Mouse (Mus musculus) midbrain, postnatal 0 days (tissue): ENCODE measurements around the gene Arl3. TPM values are rescaled to one million over a fixed set of nuclear protein-coding genes. Genes with fewer than 3 reads are reported as not detected.
A peak's percentile ranks its signal among the peaks of the same experiment; 100 is the strongest.

Source experiments
- ATAC-seq: fragments of 200-750 bp; cut with Nextera tagmentation; 2 replicates; pipeline ENCODE4 v1.8.0; 2017; ENCODE audit warnings: moderate number of reproducible peaks, mild to moderate bottlenecking, moderate TSS enrichment, moderate library complexity; ENCODE audit not compliant: low FRiP score
- DNase-seq: peaks from one replicate; pipeline ENCODE4 v3.0.0-alpha.2; 2015; ENCODE audit warnings: low spot score
- H3K27ac ChIP-seq: fragments of 300-500 bp; sonication (generic); 2 replicates; pipeline ENCODE4 v1.5.1; 2014; ENCODE audit warnings: low read depth, mild to moderate bottlenecking, low read length, mixed read lengths
- H3K27me3 ChIP-seq: fragments of 300-500 bp; sonication (generic); 2 replicates; pipeline ENCODE4 v1.6.1; 2014; ENCODE audit warnings: low read length, control low read depth, mixed read lengths; ENCODE audit not compliant: insufficient read depth
- H3K36me3 ChIP-seq: fragments of 300-500 bp; sonication (generic); 2 replicates; pipeline ENCODE4 v1.6.1; 2014; ENCODE audit warnings: low read length, control low read depth, mixed read lengths; ENCODE audit not compliant: insufficient read depth
- H3K4me1 ChIP-seq: fragments of 300-500 bp; sonication (generic); 2 replicates; pipeline ENCODE4 v1.6.1; 2014; ENCODE audit warnings: mild to moderate bottlenecking, control low read depth, antibody characterized with exemption, low read length, mixed read lengths; ENCODE audit not compliant: insufficient read depth
- H3K4me2 ChIP-seq: fragments of 300-500 bp; sonication (generic); 2 replicates; pipeline ENCODE4 v1.6.1; 2014; ENCODE audit warnings: low read depth, mild to moderate bottlenecking, low read length, mixed read lengths; ENCODE audit not compliant: poor library complexity, severe bottlenecking
- H3K4me3 ChIP-seq: fragments of 300-500 bp; sonication (generic); 2 replicates; pipeline ENCODE4 v1.5.1; 2014; ENCODE audit warnings: low read depth, mild to moderate bottlenecking, low read length, moderate library complexity
- H3K9ac ChIP-seq: fragments of 300-500 bp; sonication (generic); replicated peaks from 2 replicates; pipeline ENCODE4 v1.6.1; 2014; ENCODE audit warnings: mild to moderate bottlenecking, low read length, moderate library complexity, mixed read lengths; ENCODE audit not compliant: poor library complexity, severe bottlenecking
- H3K9me3 ChIP-seq: fragments of 300-500 bp; sonication (generic); 2 replicates; pipeline ENCODE4 v1.6.1; 2016; ENCODE audit warnings: low read length, control low read depth
- CTCF ChIP-seq: IDR thresholded peaks from 2 replicates; pipeline ENCODE4 v1.5.1; 2016; ENCODE audit warnings: antibody characterized with exemption, mild to moderate bottlenecking
- WGBS: fragments of 180-500 bp; shearing (Covaris S2); extraction: QIAGEN DNeasy Blood & Tissue Kit; methylation state at CpG from one replicate; pipeline ENCODE4 v1.1.7; 2014; 5-methylcytosine and 5-hydroxymethylcytosine counted together
- polyA plus RNA-seq: library from polyadenylated mRNA; unstranded; fragments of >200 nt; fragmentation: Nextera tagmentation; extraction: Ambion mirVana; gene quantifications from 2 replicates; pipeline ENCODE4 v1.2.1, GENCODE M21; 2015
- total RNA-seq: library from RNA; depleted of rRNA; stranded (reverse); fragments of >200 nt; gene quantifications from 2 replicates; pipeline ENCODE4 v1.2.3, GENCODE M21; 2014

The Arl3 gene
- total and polyA plus RNA-seq, 2 experiments from 2014 or later = 109 to 194 TPM

GRCm38 (mm10) chr19:46525691-46526631, 47.0 kb downstream of the Arl3 start:
- ATAC-seq (no peak), DNase-seq (no peak)
- Histone ChIP-seq H3K4me3 (no peak overlapping the region), H3K27ac (no peak overlapping the region), H3K4me2 (no peak overlapping the region), H3K4me1 (peaks cover 42% of the 10 kb centered on the region), H3K9me3 (no peaks in the 10 kb centered on the region), H3K9ac (no peak overlapping the region), H3K36me3 (no peaks in the 10 kb centered on the region), H3K27me3 (no peaks in the 10 kb centered on the region)
- 39% methylated on average over 10 of the region's 10 CpGs for WGBS
- TF ChIP-seq CTCF = no peak

DNA sequence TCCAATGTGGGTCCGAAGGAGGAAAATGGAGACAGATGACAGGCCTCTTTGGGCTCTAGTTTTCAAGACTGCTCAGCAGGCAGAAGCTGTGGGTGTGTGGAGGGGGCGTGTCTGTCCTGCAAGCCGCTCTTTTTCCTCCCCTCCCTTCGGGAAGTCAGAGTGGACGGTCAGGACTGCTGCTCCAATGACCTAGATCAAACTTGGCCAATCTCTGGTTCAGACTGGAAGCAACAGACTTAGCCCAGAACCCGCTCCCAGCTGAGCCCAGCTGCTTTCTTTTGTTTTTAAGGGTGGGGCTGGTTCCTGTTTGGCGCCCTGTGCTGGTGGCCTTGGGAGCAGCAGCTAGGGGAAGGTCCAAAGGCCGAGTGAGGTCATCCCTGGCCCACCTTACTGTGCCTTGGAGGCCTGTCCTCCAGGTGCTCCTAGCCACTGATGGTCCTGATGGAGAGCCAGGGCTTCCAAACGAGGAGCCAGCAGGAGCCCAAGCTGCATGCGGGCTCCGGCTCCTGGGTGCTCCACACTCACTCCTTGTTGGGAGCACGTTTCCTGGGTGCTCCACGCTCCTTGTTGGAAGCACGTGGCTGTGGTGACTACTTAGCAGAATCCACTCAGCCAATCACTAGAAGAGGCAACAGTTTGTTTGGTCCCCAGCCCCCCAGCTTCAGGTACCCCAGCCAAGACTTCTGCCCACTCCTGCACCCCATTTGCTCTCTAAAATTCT, 48.2 kb downstream of the Arl3 start:
- no peak for DNase-seq
- 33% methylated on average over 14 of the region's 14 CpGs for WGBS
- Histone ChIP-seq H3K9ac (0 out of 2 replicates have a peak overlapping the region, but pooled peaks have one; percentile 4), H3K4me2 (0 out of 2 replicates have a peak overlapping the region, but pooled peaks have one; percentile 52), H3K4me3 (no peak overlapping the region), H3K27me3 (no peaks in the 10 kb centered on the region), H3K36me3 (no peaks in the 10 kb centered on the region), H3K27ac (peak overlapping the region; percentile 76; the same call in 1 of the 2 replicates), H3K4me1 (peaks cover 31% of the 10 kb centered on the region), H3K9me3 (no peaks in the 10 kb centered on the region)
- peak; percentile 37; the same call in 1 of the 2 replicates for TF ChIP-seq CTCF
- no peak for ATAC-seq

DNA sequence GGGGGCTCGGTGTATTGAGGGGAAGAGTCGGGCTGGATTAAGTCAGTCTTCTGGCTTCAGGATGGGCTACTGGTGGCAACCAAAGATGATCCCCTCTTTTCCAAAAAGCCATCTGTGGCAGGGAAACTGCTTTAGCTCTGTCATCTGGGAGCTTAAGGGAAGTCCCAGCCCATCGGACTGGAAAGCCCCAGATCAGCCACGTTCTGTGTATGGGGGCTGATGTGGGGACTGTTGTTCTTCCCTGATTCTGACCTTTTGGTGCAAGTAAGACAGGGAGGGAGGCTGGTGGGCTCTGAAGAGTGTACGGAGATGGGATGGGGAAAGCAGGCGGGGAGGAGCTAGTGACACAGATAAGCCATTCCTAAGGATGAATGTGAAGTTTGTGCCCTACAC, 48.9 kb downstream of the Arl3 start:
- DNase-seq (no peak), ATAC-seq (no peak)
- no peak for TF ChIP-seq CTCF
- Histone ChIP-seq H3K9me3 (no peaks in the 10 kb centered on the region), H3K9ac (no peak overlapping the region; the same call in 1 of the 2 replicates), H3K4me2 (peak overlapping the region; percentile 52), H3K27ac (peak overlapping the region; percentile 76), H3K36me3 (no peaks in the 10 kb centered on the region), H3K4me3 (peak overlapping the region; percentile 17; the same call in 1 of the 2 replicates), H3K4me1 (peaks cover 25% of the 10 kb centered on the region), H3K27me3 (no peaks in the 10 kb centered on the region)
- 13% methylated on average over 6 of the region's 6 CpGs for WGBS

DNA sequence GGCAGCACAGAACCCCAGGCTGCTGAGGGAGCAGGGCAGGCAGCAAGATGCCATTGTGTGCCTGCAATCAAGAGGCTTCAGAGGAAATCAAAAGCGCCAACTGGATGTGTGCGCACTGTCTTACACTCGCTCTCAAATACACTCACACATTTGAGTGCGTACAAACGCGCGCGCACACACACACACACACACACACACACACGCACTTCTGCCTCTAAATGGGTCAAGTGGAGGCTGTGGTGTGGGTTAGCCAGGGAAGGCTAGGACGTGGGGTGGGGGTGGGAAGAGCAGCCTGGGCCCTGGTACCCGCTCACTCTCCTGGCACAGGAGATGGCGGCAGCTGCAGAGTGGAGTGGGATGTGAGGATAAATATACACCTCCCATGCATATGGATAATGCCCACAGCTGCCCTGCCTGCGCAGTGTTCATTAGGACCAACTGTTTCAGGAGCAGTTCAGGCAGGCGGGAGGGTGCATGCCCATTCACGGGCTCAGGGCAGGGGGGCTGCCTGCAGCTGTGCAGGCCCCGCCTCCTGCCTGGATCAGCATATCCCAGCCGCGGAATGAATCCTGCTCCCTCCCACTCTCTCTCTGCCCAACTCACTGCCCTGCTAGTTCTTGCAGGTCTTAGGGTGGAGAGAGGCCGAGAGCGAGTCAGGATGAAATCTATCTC, 49.4 kb downstream of the Arl3 start:
- DNase-seq (peak; percentile 85), ATAC-seq (peak; percentile 83)
- H3K9me3 ChIP-seq = no peaks in the 10 kb centered on the region
- WGBS = 4% methylated on average over 20 of the region's 20 CpGs
- no peaks in the 10 kb centered on the region for H3K27me3 ChIP-seq
- peak overlapping the region; percentile 17 for H3K4me3 ChIP-seq
- peak overlapping the region; percentile 76 for H3K27ac ChIP-seq
- no peaks in the 10 kb centered on the region for H3K36me3 ChIP-seq
- peak overlapping the region; percentile 52 for H3K4me2 ChIP-seq
- H3K9ac ChIP-seq = no peak overlapping the region; the same call in 1 of the 2 replicates
- peaks cover 21% of the 10 kb centered on the region for H3K4me1 ChIP-seq
- TF ChIP-seq CTCF = no peak

DNA sequence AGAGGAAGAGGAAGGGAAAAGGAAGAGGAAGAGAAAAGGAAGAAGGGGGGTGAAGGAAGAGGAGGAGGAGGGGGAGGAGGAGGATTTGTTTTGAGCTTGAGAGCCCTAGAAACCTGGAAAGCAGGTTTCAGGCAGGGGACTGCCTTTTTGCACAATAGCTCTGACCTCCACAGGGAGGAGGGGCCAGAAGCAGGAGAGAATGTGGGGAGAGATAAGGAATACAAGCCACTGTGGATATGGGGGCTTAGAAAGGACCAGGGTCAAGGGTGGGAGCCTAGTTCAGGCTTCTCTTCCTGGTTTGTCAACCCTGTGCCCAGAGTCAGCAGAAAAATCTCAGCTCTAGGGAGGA, 49.9 kb downstream of the Arl3 start:
- Histone ChIP-seq H3K4me3 (no peak overlapping the region), H3K27ac (peak overlapping the region; percentile 76; the same call in 1 of the 2 replicates), H3K9me3 (no peaks in the 10 kb centered on the region), H3K4me1 (peaks cover 22% of the 10 kb centered on the region), H3K27me3 (no peaks in the 10 kb centered on the region), H3K9ac (no peak overlapping the region), H3K36me3 (no peaks in the 10 kb centered on the region), H3K4me2 (peak overlapping the region; percentile 52)
- TF ChIP-seq CTCF = no peak
- no peak for ATAC-seq
- no peak for DNase-seq
